Mouse (Mus musculus): Measurements from ENCODE around the gene Gad2.
"Not testable (repeated sequence)": the region's sequence is repeated elsewhere in the genome, so short reads cannot be mapped to it uniquely, and the experiment has no call there.

Gad2 gene

DNA sequence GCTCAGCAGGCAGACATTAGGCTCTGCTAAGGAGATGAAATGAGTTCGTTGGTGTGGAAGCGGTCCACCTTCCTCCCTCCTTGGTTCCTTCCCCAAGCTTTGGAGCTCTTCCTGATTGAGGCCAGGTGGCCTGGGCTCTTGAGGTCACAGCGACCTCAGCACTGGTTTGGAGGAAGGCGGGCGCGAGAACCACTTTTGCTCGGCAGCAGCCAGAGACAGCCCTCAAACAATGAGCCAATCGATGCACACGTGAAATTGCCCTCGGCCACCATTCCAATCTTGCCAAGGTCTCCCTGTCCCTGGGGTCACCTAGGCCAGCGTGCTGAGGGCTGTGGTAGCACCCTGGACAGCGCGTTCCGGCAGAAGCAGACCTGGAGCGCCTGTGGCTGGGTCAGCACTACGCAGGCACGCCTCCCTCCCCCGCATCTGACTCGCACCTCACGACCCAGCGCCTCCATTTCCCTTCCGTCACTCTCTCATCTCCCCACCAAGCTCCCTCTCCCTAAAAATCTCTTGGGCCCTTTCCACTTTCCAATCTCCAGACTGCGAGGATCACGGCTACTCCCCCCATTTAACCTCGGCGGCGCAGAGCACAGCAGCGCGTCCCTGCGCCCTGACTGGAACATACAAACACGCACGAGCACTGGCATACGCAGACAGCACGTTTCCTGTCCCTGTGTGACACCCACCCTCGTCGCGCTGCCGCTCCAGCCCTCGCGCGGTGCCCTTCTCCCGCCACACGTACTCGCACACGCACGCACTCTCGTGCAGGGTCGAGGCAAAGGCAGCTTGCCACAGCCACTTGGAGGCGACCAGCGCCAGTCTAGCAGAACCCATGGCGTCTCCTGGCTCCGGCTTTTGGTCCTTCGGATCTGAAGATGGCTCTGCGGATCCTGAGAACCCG is at the start of gene Gad2:
Gene Gad2 (plus strand): TSS at position 378 of the 904 bp plus-strand sequence.
- DNase-seq (ENCODE audit: low spot score in 2 of 2) = peak in 1 of 2 experiments; percentile 60

DNA sequence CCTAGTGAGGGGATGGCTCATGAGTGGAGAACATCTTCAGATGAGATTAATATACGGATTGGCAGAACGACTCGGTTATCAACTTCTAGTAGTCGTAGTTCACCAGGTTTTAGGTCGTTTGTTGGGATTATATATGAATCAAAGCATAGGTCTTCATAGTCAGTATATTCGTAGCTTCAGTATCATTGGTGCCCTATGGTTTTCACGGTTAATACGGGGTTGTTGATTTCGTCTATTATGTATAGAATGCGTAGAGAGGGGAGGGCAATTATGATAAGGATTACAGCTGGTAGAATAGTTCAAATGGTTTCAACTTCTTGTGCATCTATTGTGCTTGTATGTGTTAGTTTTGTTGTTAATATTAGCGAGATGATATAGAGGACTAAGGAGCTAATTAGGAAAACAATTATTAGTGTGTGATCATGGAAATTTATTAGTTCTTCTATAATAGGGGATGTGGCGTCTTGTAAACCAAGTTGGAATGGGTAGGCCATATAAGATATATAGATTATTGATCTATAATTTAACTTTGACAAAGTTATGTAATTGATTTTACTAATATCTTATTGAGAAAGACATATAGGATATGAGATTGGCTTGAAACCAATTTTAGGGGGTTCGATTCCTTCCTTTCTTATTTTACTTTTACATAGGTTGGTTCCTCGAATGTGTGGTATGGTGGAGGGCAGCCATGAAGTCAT is 34.4 kb upstream of the Gad2 start:
- DNase-seq (ENCODE audit: low spot score in 2 of 2) = not testable (repeated sequence)

DNA sequence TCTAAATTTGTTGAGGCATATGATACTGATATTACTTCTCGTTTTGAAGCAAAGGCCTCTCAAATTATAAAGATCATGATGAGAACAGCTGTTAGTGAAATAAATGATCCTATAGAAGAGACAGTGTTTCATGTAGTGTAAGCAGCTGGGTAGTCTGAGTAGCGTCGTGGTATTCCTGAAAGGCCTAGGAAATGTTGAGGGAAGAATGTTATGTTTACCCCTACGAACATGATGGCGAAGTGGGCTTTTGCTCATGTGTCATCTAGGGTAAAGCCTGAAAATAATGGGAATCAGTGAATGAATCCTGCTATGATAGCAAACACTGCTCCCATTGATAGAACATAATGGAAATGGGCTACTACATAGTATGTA is 33.8 kb upstream of the Gad2 start:
- DNase-seq (ENCODE audit: low spot score in 2 of 2) = not testable (repeated sequence)

DNA sequence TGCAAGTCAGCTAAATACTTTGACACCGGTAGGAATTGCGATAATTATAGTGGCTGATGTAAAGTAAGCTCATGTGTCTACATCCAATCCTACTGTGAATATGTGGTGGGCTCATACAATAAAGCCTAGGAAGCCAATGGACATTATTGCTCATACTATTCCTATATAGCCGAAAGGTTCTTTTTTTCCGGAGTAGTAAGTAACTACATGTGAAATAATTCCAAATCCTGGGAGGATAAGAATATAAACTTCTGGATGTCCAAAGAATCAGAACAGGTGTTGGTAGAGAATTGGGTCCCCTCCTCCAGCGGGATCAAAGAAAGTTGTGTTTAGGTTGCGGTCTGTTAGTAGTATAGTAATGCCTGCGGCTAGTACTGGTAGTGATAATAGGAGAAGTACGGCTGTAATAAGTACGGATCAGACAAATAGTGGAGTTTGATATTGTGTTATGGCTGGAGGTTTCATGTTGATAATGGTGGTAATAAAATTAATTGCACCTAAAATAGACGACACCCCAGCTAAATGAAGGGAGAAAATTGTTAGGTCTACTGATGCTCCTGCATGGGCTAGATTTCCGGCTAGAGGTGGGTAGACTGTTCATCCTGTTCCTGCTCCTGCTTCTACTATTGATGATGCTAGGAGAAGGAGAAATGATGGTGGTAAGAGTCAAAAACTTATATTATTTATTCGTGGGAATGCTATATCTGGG is 33.2 kb upstream of the Gad2 start:
- not testable (repeated sequence) for DNase-seq (ENCODE audit: low spot score in 2 of 2)

DNA sequence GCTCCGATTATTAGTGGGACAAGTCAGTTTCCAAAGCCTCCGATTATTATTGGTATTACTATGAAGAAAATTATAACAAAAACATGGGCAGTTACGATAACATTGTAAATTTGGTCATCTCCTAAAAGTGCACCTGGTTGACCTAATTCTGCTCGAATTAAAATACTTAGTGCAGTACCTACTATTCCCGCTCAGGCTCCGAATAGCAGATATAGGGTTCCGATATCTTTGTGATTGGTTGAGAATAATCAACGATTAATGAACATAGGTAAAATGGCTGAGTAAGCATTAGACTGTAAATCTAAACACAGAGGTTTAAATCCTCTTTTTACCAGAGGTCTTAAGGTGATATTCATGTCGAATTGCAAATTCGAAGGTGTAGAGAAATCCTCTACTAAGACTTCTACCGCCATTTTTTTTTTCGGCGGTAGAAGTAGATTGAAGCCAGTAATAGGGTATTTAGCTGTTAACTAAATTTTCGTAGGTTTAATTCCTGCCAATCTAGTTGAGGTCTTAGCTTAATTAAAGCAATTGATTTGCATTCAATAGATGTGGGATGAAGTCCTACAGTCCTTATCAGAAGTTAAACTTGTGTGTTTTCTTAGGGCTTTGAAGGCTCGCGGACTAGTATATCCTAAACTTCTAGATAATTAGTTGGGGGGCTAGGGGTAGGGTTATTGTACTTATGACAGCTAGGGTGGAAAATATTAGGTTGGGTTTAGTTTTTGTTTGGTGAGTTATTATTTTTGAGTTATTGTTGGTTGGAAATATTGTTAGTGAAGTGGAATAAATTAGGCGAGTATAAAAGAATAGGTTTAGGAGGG is 32.4 kb upstream of the Gad2 start:
- not testable (repeated sequence) for DNase-seq (ENCODE audit: low spot score in 2 of 2)

DNA sequence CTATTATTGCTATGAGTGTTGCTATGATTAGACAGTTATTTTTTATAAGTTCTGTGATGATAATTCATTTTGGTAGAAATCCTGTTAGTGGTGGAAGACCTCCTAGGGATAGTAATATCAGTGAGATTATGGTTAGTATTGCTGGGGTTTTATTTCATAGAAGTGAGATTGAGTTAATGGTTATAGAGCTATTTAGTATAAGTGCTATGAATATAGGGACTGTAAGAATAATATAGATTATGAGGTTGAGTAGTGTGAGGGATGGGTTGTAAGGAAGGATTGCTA is 31.9 kb upstream of the Gad2 start:
- no peak for DNase-seq (ENCODE audit: low spot score in 2 of 2)

DNA sequence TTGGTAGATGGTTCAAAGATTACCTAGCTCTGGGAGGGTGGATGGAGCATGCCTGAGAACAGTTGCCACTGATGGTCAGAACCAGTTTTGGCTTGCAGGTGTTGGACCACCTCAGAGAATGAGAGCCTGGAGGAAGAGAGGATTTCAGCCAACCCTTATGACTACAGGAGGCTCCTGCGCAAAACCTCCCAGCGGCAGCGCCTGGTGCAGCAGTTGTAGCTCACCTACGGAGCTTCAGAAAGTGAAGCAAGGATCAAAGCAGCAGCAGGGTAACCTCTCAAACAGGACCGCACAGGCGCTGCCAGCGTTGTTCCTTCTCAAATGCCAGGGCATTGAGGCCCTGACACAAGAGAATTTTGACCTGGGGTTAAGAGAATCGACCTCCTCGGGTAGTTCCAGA is 4.1 kb upstream of the Gad2 start:
- DNase-seq (ENCODE audit: low spot score in 2 of 2) = no peak

DNA sequence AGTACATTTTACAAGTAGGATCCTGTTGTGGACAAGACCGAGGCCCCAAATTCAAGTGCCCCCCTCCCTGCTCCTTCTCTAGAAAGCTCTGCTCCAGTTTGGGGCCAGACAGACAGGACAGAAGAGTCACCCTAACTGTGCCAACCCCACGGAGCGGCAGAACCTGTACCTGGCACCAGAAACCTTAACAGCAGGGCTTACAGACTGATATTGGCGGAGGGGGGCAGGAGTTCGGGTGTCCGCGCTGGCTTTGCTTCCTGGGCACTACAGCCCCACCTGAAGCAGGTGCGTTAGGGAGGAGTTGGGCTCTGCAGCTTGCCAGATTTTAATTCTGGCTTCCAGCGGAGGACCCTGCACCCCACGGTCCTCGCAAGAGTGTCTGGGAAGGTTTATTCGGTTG is 2.6 kb upstream of the Gad2 start:
- no peak for DNase-seq (ENCODE audit: low spot score in 2 of 2)

DNA sequence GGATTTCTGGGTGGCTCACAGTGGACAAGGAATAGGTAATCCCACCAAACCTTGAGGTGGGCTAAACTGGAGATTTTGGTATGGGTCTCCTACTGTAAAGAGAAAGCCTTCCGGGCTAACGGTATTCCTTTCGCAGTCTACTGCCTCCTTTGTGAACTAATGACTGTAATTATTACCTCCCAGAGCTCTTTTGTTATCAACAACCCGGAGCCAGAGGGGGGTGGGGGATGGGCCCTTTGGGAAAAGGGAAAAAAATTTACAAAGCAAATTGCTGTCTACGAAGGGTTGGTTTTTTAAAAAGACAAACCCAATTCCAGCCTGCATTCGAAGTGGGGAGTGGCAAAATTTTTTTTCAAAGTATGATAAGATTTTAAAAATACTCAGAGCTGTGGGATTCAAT is 2.0 kb upstream of the Gad2 start:
- no peak for DNase-seq (ENCODE audit: low spot score in 2 of 2)

DNA sequence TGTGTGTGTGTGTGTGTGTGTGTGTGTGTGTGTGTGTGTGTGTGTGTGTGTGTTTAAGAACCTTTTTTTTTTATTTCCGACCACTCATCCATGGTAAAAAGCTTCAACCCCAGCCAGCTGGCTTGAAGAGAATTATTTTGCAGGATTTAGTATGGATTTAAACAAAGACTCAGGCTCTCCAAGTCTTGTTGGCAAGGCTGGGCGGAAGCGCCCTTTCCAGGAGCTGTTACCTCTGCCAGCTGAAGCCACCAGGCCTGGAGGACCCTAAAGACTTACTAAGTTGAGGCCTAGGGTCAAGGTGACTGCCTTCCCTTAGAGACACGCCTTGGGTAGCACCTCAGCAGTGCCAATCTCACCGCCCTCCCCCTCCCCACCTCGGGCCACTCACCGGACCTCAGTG is 1.5 kb upstream of the Gad2 start:
- DNase-seq (ENCODE audit: low spot score in 2 of 2) = no peak

DNA sequence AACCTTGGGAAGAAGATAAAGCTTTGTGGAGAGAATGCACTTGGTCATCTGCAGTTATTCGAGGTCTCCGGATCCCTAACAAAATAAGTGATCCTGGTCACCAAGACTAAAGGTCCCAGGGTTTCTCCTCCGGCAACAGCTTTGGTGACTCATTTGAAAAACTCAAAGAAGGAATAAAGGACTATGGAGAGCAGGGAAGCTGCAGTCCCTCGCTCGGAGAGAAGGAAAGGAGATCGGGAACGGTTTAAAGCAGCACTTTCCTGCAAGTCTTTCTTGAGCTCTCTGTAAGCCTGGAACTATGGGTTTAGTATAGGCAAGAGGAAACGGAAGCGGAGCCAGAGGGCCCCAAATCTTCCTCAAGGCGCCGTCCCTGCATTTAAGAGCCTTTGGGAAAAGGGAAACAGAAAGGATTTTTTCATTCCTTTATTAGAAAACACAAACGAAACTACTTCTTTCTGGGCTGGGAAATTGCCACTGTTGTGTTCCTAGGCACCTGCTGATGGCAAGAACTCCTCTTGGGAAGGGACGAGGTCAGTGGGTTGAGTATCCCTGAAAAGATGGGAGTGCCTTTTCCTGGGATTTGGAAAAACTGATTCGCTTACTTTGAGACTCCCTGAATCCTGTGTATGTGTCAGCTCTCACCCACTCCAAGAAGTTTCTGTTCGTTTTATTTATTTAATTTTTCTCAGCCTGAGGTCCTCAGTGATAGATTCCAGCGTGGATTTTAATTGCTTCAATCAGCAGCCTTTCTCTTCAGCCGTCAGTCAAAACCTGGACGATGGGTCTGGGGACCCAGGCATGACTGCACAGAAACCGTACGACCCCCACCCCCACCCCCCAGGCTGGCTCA is 802 bp upstream of the Gad2 start:
- no peak for DNase-seq (ENCODE audit: low spot score in 2 of 2)

DNA sequence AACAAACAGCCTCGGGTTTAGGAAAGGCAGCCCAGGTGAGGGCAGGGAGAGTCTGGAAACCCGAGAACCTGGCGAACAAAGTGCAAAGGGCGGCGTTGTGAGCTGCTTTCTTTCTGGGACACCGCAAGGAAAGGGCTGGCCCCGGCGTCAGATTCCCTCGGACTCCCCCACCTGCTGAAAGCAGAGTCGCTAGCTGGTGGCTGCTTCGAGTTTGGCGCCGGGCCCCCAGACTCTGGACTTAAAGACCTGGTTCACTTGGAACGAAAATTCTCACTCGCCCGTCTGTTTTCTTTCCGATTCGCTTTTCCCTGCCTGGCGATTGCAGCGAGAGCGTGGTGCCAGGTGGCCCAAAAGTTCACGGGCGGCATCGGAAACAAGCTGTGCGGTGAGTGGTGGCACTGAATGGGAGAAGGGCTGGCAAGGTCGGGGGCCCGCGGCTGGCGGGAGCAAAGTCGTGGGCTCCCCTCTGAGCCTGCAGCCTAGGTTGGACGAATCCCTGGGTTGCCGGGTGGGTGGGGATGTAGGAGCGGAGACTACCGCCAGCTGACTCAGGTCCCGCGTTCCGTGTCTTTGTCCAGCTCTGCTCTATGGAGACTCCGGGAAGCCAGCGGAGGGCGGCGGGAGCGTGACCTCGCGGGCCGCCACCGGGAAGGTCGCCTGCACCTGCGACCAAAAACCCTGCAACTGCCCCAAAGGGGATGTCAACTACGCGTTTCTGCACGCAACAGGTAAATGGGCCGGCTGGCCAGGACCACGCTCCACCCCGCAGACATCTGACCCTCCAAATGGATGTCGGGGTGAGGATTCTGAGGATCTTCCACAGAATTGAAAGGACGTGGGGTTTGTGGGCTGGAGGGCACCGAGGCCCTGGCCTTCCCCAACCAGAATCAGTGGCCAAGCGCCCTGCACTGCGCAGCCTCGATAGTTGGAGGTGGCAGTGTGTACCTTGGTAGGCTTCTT is 1.4 kb downstream of the Gad2 start:
- no peak for DNase-seq (ENCODE audit: low spot score in 2 of 2)

DNA sequence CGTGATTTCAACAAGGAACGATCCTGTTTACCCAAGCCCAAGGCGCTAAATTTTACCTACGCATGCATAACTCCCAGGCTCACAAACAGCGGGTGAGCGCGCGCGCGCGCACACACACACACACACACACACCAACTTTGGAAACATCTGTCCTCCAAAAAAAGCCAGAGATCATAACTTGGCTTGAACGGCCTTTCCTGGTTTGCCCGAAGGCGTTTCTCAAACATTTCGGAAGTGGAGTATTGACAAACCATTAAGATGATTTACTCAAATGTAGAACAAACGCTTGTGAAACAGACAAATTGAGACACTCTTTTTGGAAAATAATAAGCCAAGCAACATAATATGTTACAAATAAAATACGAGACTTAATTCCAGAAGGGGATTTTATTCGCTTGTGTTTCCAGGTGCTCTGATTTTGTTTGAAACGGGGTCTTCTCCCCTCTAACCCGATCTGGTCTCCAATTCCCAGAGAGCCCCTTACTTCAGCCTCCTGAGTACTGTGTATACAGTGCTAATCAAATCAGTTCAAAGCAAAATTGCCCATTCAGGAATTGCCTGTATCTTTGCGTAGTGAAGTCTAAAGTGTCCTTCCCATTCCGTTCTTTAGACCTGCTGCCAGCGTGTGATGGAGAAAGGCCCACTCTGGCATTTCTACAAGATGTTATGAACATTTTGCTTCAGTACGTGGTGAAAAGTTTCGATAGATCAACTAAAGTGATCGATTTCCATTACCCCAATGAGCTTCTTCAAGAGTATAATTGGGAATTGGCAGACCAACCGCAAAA is 2.4 kb downstream of the Gad2 start:
- DNase-seq (ENCODE audit: low spot score in 2 of 2) = no peak

DNA sequence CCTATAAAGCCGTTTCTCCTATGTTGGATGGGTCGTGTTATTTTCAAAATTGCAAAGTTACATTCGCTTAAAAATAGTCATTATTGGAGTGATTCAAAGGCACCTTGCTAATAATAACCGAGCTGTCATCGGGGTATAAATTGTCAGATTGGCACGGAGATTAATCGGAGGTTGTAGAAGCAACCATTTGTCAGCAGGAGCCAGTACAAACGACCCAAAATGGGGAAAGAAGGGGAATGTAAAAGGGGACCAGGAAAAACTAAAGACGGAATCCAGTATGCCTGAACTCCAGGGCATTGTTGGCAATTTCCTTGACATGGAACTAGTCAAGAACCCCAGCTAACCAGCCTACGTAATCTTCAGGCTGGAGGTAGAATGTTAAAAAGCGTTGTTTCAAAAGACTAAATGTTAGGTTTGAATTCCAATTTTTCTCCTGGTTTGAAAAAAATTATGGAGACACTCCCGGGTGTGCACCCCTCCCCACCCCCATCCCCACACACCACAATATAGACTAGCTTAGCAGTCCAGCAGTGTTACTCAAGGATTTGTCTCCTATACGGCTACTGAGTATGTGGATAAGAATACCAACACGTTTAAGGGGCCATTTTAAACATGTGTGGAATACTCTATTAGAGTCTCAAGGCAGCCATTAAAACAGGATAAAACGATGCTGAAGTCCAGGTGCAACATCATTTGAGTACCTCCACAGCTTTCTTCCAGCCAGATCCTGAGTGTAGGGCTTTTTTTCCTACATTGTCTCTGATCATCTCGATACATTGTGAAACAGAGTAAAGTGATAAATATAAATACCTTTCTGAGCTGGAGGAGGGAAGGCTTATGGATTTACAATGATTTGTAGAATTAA is 3.3 kb downstream of the Gad2 start:
- no peak for DNase-seq (ENCODE audit: low spot score in 2 of 2)

DNA sequence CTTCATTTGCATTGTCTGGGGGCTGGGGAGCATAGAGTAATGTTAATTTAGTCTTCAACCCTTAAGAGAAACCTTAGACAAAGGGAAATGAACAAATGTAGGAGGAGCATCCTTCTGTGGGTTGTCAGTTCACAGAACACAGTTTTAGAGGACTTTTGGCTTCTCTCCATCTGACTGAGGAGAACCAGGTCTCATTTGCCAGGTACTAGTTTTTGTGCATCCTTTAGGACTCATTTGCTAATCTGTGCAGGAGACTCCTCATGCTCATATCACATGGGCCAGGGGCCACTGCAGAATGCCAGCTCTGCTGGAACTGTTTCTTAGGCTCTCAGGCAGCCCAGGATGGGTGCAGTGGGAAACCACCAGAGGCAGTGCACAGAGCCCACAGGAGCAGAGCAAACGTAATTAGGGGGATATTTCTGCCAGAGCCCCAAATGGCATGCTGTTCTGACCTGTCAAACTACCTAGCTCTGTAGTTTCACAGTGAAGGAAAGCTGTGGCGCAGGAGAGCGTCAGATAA is 5.2 kb downstream of the Gad2 start:
- DNase-seq (ENCODE audit: low spot score in 2 of 2) = no peak

DNA sequence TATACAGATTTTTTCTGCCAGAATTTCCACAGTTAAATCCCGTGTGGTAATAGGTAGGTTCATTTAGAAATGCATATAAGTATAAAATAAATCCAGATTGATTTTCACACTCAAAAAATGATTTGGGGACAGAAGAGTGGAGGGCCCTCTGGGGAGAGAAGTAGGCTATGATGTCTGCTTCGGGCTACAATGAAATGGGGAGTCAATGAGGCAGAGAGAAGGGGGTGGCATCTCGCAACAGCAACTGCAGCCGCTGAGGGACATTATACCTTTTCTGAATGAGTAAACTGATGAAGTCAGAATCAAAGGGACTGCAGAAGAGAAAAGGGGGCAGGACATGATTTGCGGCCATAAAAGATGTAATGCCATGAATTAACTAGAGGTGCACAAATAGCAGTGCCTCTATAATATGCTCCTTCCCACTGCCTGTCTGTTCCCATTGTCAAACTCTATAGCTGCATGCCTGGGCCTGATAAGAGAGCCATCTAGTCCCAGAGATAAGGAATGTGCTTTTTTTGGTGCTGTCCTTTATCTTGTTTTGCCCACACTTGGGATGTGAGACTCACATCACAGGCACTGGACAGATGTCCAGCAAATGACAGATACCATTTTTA is 5.9 kb downstream of the Gad2 start:
- no peak for DNase-seq (ENCODE audit: low spot score in 2 of 2)

DNA sequence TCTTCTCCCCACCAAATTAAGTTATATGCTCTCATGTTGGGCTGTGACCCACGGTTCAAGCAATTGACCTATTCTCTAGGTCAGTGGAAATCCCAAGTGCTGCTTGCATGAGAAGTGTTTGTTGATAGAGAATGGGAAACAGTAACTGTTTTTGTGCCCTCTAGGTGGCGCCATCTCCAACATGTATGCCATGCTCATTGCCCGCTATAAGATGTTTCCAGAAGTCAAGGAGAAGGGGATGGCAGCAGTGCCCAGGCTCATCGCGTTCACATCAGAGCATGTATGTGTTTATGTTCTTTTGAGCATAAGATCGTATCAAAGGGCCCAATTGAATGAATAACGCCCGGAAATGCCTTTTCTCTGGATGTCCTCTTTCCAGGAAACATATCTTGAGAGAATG is 12.8 kb downstream of the Gad2 start:
- DNase-seq (ENCODE audit: low spot score in 2 of 2) = no peak

Measured in spleen, postnatal 4 days (tissue).